Mouse (Mus musculus): ENCODE results near the gene Knop1. TPM values are rescaled to one million over a fixed set of nuclear protein-coding genes. Genes with fewer than 3 reads are reported as not detected.

Gene Knop1
- polyA plus RNA-seq, 1 experiment = 13.4 TPM

- TF ChIP-seq FLI1 (IDR thresholded peaks at IDR 0.05; ENCODE audit: low read length) (no peak), GATA1 (IDR thresholded peaks at IDR 0.05; ENCODE audit: borderline replicate concordance, low read length) (no peak)
- no peaks in the 10 kb centered on the region for H3K27me3 ChIP-seq (replicated peaks)
- peaks cover 80% of the 10 kb centered on the region for H3K36me3 ChIP-seq (replicated peaks; ENCODE audit: low read length)
- no peak overlapping the region for H3K4me3 ChIP-seq (replicated peaks)
- peaks cover 39% of the 10 kb centered on the region for H3K4me1 ChIP-seq
- no peaks in the 10 kb centered on the region for H3K9me3 ChIP-seq
These were observed 54.3 kb downstream of the Knop1 start for GRCm38 (mm10) chr7:118801791-118802190.

DNA sequence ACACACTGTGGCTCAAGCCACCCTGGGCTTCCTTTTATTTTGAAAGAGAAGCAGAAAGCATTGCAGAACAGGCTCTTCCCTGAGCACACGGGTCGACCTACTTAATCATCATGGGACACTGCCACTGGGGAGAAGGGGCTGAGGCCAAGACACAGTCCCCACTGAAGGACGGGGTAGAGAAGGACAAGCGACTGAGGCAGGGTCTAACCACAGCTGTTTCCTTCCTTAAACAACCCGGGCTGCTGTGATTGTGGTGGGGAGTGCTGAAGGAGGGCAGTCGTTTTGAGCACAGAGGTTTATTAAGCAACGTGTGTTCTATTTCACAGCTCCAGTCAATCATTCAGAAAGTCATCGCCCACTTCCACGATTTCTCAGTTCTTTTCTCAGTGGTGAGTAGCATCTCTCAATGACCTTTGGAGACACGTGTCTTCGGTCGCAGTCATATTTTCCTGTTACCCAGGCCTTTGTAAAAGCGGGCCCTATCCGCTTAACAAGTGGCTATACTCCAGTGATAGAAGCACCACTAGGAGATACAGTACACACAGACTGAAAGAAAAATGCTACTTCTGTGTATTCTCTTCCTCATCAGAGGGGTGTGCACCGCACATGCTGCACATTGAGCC is 55.8 kb downstream of the Knop1 start:
- no peak for TF ChIP-seq FLI1 (IDR thresholded peaks at IDR 0.05; ENCODE audit: low read length)
- TF ChIP-seq GATA1 (IDR thresholded peaks at IDR 0.05; ENCODE audit: borderline replicate concordance, low read length) = no peak
- peaks cover 45% of the 10 kb centered on the region for H3K4me1 ChIP-seq
- no peaks in the 10 kb centered on the region for H3K9me3 ChIP-seq
- H3K36me3 ChIP-seq (replicated peaks; ENCODE audit: low read length) = peaks cover 81% of the 10 kb centered on the region
- H3K27me3 ChIP-seq (replicated peaks) = no peaks in the 10 kb centered on the region
- no peak overlapping the region for H3K4me3 ChIP-seq (replicated peaks)

DNA sequence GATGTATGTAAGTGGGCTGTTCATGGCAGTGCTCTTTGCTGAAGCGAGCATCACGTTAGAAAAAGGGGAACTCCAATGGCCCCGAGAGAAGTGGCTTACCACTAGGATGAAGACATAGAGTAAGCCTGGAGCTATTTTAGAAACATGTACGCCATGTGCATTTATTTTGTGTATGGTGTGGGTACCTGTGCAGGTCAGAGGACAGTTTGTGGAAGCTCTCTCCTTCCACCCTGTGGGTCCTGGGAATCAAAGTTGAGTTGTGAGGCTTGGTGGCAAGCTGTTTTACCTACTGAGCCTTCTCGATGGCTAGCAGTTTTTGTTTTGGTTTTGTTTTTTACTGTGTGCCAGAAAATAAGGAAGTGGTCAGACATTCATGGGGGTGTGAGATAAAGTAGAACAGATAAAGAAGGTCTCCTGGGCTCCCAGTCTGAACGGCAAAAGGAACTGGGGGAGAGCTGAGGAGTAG is 57.9 kb downstream of the Knop1 start:
- TF ChIP-seq FLI1 (IDR thresholded peaks at IDR 0.05; ENCODE audit: low read length) = no peak
- TF ChIP-seq GATA1 (IDR thresholded peaks at IDR 0.05; ENCODE audit: borderline replicate concordance, low read length) = no peak
- Histone ChIP-seq H3K4me3 (replicated peaks) (peak overlapping the region; percentile 84), H3K9me3 (no peaks in the 10 kb centered on the region), H3K27me3 (replicated peaks) (no peaks in the 10 kb centered on the region), H3K36me3 (replicated peaks; ENCODE audit: low read length) (peaks cover 81% of the 10 kb centered on the region), H3K4me1 (peaks cover 45% of the 10 kb centered on the region)

- Histone ChIP-seq H3K27me3 (replicated peaks) (no peaks in the 10 kb centered on the region), H3K9me3 (no peaks in the 10 kb centered on the region), H3K4me3 (replicated peaks) (peak overlapping the region; percentile 70), H3K4me1 (peaks cover 43% of the 10 kb centered on the region), H3K36me3 (replicated peaks; ENCODE audit: low read length) (peaks cover 81% of the 10 kb centered on the region)
- TF ChIP-seq GATA1 (IDR thresholded peaks at IDR 0.05; ENCODE audit: borderline replicate concordance, low read length) (no peak), FLI1 (IDR thresholded peaks at IDR 0.05; ENCODE audit: low read length) (no peak)
These were observed 58.5 kb downstream of the Knop1 start for GRCm38 (mm10) chr7:118797600-118797999.

GRCm38 (mm10) chr7:118796838-118797237 is 59.2 kb downstream of the Knop1 start:
- Histone ChIP-seq H3K36me3 (replicated peaks; ENCODE audit: low read length) (peaks cover 81% of the 10 kb centered on the region), H3K9me3 (no peaks in the 10 kb centered on the region)
- TF ChIP-seq GATA1 (IDR thresholded peaks at IDR 0.05; ENCODE audit: borderline replicate concordance, low read length) (no peak), FLI1 (IDR thresholded peaks at IDR 0.05; ENCODE audit: low read length) (no peak)

DNA sequence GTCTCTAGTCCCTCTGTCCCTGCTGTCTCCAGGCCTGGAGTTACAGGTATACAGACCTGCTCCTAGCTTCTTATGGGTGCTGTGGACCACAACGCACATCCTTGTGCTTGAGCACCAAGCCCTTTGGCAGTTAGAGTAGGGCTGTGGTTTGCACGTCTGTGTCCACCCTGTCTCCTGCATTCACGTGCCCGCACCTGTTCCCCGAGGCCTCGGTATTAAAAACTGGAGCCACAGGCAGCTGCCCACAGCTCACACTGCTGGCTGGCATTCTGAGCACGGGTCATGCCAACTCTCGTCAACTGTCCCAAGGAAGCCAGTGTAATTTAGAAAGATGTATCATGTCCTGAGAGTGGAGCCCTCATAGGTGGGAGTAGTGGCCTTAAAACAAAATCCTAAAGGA is 60.3 kb downstream of the Knop1 start:
- Histone ChIP-seq H3K4me1 (peaks cover 37% of the 10 kb centered on the region), H3K36me3 (replicated peaks; ENCODE audit: low read length) (peaks cover 85% of the 10 kb centered on the region), H3K9me3 (no peaks in the 10 kb centered on the region), H3K4me3 (replicated peaks) (no peak overlapping the region), H3K27me3 (replicated peaks) (no peaks in the 10 kb centered on the region)
- TF ChIP-seq FLI1 (IDR thresholded peaks at IDR 0.05; ENCODE audit: low read length) = no peak
- no peak for TF ChIP-seq GATA1 (IDR thresholded peaks at IDR 0.05; ENCODE audit: borderline replicate concordance, low read length)

More at GRCm38 (mm10) chr7:118796838-118797237, 59.2 kb downstream of the Knop1 start:
- Histone ChIP-seq H3K27me3 (replicated peaks) (no peaks in the 10 kb centered on the region), H3K4me3 (replicated peaks) (no peak overlapping the region), H3K4me1 (peaks cover 37% of the 10 kb centered on the region)

DNA sequence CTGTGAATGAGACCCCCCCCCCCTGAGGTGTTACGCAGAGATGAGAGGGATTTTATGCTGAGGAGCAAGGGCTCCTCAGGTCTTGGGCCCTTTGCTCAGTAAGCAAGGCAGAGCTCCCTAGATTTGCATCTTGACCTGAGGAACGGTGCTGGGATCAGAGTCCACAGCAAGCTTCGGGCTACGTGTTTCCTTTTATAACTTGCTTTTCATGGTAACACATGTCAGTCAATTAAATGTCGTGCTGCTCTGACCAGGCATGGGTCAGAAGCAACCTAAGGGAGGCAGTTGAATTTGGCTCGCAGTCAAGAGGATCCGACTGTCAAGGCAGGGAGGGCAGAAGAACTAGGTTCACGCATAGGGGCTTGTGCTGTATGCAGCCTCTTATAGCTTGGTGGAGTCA is 62.2 kb downstream of the Knop1 start:
- H3K36me3 ChIP-seq (replicated peaks; ENCODE audit: low read length) = peaks cover 85% of the 10 kb centered on the region
- no peak for TF ChIP-seq GATA1 (IDR thresholded peaks at IDR 0.05; ENCODE audit: borderline replicate concordance, low read length)
- H3K9me3 ChIP-seq = no peaks in the 10 kb centered on the region
- H3K27me3 ChIP-seq (replicated peaks) = no peaks in the 10 kb centered on the region
- H3K4me1 ChIP-seq = peaks cover 27% of the 10 kb centered on the region
- no peak overlapping the region for H3K4me3 ChIP-seq (replicated peaks)

Other genes starting within 250 kb of the Knop1 start
- 42.4 and 134 TPM in 2 replicates for gene Gde1, start 150.5 kb downstream of the Knop1 start, polyA plus RNA-seq (2012; ENCODE audit: insufficient read depth, low replicate concordance)
- gene Ccp110, start 143.7 kb downstream of the Knop1 start, polyA plus RNA-seq (2012; ENCODE audit: insufficient read depth, low replicate concordance) = 0.40 TPM in 1 of 2 replicates, not detected in the other
- gene Vps35l, start 116.0 kb downstream of the Knop1 start, polyA plus RNA-seq (2012; ENCODE audit: insufficient read depth, low replicate concordance) = 11.1 and 13.2 TPM in 2 replicates
- 0.08 TPM in 1 of 2 replicates, not detected in the other for gene Iqck, start 502 bp downstream of the Knop1 start, polyA plus RNA-seq (2012; ENCODE audit: insufficient read depth, low replicate concordance)
- 0.04 TPM in 1 of 2 replicates, not detected in the other for gene Gprc5b, start 139.0 kb upstream of the Knop1 start, polyA plus RNA-seq (2012; ENCODE audit: insufficient read depth, low replicate concordance)

Measured in megakaryocyte, embryonic 14.5 days (primary cell).